Mouse (Mus musculus) cerebellum, adult (tissue): Measurements from ENCODE around the gene Myo18a.

Experiments
- ATAC-seq: cut with Nextera tagmentation; 2 replicates; pipeline ENCODE4 v1.9.2; 2017; ENCODE audit warnings: mild to moderate bottlenecking, moderate library complexity, mixed read lengths; ENCODE audit not compliant: insufficient number of reproducible peaks, low FRiP score, low TSS enrichment

Myo18a gene

DNA sequence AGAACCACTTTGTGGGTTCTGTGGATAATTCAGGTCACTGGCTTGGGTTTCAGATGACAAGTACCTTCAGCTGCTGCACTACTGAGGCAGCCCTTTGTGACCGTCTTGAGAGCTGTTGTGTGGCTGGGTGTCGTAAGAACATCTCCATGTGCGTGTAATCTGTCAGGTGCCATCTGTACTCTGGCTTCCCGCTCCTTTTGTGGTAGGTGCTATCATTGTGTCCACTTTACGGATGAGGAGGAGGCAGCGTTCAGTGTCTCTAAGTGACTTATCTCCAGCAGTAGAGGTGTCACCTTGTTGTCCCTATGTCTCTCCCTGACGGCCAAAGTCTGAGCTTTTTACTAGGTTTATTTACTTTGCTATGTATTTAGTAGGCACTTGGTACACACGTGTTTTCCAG, 7.3 kb downstream of the Myo18a start:
- ATAC-seq: no peak

DNA sequence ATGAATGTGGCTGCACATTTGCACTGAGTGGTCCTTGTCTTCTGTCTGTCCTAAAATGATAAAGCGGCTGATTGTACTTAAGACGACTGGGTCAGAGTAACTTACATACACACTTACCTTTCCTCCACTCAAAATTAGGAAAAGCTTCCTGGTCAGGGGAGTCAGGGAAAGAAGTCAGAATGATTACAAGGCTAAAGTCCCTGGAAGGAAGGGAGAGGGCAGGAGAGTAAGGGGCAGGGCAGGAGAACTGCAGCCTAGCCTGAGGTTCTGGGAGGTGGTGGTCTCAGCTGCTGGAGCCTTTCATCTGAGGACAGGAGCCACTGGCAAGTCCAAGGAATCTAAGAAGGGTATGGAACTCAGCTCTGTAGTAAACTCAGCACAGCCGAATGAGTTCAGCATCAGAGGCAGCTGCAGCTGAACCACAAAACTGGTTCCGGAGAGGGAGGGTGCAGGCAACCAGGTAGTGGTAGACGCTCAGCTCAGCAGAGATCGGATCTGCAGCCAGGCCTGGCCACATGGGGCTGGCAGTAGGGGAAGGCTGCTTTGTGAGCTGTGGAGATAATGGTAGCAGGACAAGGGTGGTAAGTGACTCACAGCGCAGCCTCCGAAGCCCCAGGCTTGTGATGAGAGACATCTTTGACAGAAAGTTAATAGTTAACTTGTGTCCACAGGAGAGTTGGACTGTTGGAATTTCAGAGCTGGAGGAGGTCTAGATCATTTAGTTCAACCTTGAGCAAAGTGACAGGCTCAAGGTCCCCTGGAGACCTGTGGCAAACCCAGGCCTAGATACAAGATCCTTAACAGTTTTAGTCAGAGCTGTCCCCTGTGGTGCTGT, 9.1 kb downstream of the Myo18a start:
- ATAC-seq: no peak

DNA sequence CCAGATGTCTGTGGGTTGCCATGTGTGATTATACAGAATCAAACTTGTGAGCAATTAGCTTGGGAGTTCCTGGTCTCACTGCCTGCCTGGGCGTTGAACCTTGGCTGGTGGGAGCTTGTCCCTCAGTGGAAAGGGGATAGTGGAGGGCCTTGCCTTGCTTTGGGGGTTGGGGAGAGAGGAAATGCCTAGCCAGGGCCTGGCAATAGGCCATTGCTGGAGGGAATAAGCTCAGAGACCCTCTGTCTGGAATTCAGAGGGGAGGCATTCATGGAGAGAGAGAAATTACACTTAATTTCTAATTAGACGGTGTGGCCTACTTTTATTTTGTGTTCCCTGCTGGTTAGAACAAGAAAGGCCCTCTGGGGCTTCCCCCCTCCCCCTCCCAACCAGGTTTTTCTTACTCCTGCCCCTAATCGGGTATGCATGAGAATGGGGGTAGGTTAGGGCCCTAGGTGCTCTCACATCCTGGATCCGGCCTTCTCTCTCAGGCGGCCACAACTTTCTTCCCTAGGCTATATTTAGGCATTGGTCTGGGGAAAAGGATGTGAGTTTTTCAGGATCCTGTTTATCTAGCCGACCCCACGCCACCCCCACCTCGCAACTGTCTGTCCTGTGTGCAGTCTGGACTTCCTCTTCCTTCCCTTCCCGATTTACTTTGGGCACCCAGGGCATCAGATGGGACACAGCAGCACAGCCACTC, 12.8 kb downstream of the Myo18a start:
- ATAC-seq: no peak

DNA sequence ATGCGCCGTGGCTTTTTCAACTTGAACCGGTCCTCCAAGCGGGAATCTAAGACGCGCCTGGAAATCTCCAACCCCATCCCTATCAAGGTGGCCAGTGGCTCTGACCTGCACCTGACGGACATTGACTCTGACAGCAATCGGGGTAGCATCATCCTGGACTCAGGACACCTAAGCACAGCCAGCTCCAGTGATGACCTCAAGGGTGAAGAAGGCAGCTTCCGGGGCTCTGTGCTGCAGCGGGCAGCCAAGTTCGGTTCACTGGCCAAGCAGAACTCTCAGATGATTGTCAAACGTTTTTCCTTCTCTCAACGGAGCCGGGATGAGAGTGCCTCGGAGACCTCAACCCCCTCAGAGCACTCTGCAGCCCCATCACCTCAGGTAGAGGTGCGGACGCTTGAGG, 14.4 kb downstream of the Myo18a start:
- no peak for ATAC-seq

DNA sequence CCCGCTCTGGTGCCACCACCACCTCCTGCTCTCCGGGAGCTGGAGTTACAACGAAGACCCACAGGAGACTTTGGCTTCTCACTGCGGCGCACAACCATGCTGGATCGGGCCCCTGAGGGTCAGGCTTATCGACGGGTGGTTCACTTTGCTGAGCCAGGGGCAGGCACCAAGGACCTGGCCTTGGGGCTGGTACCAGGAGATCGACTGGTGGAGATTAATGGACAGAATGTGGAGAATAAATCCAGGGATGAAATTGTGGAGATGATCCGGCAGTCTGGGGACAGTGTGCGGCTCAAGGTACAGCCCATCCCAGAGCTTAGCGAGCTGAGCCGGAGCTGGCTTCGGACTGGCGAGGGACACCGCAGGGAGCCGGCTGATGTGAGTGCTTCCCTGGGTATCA, 14.9 kb downstream of the Myo18a start:
- no peak for ATAC-seq

DNA sequence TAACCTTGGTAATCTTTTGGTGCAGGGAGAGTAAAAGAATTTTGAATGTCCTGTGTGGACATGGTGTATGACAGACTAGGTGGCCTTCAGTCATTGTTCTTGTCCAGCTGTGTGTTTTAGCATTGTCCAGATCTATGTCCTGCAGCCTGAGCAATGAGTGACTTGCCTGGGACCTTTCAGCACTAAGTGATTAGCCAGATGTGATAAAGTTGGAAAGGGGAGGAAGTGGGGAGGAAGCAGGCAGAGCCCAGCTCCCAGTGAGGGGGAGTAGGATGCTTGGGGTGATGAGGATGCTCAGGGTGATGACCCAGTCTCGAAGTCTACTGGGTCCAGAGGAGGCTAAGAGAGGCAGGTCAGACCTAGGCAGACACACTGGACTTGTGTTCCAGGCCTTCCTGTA, 16.2 kb downstream of the Myo18a start:
- ATAC-seq: no peak

DNA sequence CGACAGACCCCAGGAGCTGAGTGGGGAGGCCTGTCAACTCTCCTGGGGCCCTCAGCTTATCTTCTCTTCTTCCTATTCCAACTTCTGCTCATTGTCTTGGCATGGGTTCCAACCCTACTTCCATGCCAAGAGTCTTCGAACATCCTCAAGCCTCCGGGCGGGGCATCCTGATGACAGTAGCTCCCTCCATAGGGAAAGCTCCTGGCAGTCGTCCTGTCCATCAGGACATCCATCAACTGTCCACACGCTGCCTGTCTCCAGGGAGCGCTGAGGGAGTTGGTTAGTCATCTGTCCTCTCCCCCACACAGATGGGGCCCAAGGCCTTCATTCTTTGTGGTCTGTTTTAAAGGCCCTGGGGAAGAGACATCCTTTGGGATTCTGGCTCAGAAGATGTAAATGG, 18.0 kb downstream of the Myo18a start:
- ATAC-seq: no peak

DNA sequence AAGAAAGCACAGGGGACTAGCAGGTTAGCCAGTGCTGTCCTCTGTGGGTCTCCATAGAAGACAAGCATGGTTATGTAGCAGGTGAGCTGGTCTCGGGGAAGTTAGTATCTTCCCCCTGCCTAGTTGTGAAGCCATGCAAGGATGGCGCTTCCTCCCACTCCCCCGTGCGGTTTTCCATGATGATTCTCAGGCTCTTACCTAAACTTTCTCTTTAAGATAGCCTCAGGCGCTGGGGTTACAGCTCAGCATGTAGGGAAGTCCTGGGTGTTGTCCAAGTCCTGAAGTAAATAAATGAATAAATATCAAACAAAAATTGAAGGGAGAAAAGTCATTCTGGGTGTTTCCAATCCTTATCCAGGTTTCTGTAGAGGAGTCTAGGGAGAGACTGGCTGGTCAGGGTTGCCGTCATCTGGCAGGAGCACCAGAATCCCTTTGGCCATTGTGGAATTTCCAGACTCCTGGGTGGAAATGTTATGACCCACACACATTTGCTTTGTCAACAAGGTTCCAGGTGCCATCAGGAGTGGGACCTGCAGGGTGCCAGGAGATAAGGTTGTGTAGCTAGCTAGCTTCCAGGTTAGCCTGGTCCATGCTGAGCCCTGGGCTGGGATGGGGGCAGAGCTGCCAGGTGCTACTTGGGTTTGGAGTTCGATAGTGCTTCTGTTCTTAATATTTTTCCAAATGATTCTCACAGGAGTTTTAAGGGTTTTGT, 19.2 kb downstream of the Myo18a start:
- ATAC-seq: no peak

DNA sequence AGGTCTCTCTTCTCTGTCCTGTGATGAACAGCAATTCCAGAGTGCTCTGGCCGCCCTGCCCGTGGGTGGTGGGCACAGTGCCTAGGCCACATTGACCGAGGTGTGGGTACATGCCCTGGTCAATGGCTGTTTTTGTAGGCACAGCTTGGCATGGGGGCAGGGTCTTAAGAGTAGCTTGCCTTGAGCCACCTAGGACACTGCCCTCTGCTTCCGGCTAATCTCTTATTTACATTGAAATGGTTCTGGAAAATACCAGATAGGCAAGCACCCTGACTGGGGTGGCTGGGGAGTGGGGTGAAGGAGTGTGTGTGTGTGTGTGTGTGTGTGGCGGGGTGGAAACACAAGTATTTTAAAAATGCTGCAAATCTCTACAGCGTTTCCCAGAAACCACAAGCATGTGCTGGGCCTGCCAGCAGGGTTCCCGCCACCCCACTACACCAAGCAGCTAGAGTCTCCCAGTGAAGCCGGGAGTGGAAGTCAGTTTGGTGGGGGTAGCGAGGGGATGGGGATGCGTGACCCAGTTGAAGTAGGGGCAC, 20.2 kb downstream of the Myo18a start:
- no peak for ATAC-seq

DNA sequence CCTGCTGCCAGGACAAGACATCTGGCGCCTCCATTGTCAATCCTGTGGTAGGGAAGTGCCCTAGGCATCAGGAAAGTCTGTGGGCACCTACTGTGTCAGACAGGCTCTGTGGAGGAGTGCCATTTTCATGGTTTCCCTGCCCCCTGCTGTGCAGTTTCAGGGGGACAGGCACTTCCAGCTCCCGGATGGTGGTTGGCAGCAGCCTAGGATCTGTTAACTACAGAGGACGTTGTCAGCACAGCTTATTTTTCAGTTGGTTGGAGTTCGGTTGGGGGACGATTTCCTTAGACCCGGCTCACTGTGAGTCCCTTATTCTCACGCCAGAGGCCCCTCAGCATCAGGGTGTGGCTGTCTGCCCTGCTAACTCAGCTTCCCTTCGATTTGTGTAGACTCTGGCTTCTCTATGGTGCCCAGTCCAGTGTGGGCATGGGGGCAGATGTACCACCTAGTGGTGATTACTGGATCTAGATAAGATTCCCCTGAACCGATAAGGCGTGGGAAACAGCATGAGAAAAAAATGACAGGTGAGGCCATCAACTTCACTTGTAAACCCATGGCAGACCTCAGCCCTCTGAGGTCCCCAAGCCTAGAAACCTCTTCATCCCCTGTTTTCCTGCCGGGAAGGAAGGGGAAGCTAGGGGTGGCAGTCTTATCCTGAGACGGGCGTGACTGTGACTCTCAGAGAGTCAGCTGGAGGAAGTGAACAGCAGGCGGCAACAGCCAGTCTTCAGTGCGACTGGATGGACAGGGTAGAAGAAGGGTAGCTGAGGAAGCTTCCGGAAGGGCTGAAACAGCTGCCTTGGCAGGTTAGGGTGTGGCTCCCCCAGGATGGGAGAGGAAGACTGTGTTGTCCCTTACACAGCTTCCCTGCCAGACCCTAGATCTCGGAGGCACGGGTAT, 21.0 kb downstream of the Myo18a start:
- no peak for ATAC-seq

DNA sequence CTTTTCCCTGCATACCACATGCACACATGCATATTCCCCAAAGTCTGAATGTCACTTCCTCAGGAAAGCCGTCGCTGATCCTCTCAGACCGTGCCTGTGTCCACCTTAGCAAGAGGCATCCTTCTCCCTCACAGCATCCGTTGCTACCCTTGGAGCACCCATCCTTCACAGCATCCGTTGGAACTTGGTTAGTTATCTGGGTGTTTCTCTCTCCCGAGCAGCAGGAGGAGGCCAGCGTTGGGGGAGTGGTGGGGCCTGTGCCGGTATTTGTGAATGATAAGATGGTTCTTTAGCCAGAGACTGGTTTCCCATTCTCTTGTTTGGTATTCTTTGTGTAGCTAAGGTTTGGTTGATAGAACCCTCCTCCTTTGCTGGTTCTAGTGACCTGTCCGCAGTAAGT, 21.8 kb downstream of the Myo18a start:
- no peak for ATAC-seq

DNA sequence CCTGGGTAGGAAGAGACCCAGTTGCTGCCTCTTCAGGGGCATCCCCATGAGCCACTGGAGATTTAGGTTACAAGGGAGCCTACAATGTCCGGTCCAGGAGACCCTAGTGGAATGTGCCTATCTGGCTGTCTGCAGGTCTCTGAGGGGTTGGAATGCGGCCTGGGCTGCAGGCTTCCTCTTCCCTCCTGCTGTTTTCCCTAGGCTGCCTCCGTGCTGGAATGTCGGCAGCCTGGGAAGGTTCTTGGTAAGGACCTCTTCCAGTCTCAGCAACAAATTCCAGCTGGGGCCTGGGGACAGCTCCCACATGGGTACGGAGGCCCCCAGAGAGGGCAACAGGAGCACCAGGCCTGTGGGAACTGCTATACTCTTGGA, 22.3 kb downstream of the Myo18a start:
- ATAC-seq: no peak

DNA sequence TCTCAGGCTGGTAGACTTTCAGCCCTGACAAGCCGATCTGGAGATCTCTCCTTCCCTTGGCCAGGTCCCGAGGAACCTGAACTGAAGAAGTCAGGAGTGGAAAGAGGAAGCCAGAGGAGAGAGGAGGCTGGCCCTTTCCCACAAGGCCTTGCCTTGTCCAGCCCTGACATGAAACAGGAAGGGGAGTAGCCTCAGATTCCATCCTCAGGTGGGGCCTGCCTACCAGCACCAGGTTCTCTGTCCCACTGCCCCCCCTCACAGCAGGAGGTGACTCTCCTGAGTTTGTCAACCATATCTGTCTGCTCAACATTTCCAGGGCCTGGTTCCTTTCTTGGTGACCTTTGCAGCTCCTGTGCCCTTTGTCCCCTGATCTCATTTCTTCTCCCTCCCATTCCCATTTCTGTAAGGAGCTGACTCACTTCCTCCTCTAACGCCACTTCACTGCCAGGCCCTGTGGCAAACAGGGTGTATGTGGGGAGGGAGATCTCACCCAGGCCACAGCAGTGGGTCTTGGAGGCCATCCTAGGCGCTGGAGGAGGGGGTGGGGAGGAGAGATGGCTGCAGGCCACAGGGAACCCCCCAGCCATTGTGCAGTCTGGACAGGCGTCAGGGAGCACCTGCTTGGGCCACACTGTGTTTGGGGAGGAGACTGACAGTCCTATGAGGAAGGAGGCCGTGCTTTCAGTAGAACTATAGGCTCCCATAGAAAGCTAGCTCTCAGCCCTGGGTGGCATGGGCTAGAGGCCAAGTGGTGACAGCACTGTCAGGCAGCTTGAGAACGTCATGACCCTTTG, 22.9 kb downstream of the Myo18a start:
- 0 out of 2 replicates have a peak, but pooled peaks have one; percentile 14 for ATAC-seq

DNA sequence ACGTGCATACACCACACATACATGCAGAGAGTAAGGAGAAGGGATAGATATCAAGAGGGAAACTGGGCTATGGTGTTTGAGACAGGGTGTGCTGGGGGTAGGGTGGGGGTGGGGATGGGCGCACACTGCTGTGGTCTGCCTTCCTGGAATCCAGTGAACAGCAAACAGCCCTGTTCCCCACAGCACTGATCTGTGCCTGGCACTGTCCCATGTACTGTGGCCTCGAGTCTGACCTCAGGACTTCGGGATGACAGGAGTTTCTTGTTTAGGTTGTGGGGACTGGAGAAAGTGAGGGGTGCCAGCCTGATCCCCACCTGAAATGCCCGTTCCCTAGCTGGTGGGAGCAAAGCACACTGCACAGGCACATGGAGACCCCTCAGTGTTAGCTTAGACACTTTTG, 24.7 kb downstream of the Myo18a start, which contains the start of gene Gm10277:
Gene Gm10277, minus strand, starts transcription at position 41 of the 400 bp plus-strand sequence.
- no peak for ATAC-seq

DNA sequence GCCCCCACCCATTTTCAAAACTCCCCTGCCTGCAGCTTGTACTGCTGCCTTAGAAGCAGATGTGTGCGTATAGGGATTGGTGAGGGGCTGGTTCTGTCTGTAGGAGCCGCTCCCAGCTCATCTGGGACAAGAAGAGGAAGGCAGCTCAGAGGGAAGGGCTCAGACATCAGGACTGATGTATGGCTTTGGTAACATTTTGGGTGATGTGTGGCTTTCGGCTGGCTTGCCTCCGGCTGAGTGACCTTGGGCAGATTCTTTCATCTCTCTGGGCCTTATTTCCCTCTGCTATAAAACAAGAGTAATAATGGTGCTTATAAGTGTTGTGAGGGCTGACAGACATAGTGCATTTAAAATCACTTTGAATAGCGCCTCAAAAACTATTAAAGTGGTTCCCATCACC, 26.5 kb downstream of the Myo18a start:
- ATAC-seq: no peak

DNA sequence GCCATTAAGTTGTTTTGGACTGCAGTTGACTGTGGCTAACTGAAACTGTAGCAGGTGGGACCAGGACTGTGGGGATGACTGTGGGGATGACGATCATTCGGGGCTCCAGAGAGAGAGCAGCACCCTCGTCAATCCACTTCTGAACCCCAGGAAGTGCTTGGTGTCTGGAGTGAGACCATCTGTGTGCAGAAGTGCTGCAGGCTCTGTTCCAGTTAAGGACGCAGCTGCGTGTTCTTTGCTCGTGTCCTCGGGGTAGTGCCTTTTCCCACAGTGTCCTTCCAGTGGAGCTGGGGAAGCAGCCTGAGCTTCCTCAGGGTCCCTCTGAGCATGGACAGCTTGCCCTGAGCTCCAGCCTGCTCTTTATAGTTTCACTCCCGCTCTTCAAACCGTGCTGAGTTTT, 27.2 kb downstream of the Myo18a start:
- ATAC-seq: no peak

DNA sequence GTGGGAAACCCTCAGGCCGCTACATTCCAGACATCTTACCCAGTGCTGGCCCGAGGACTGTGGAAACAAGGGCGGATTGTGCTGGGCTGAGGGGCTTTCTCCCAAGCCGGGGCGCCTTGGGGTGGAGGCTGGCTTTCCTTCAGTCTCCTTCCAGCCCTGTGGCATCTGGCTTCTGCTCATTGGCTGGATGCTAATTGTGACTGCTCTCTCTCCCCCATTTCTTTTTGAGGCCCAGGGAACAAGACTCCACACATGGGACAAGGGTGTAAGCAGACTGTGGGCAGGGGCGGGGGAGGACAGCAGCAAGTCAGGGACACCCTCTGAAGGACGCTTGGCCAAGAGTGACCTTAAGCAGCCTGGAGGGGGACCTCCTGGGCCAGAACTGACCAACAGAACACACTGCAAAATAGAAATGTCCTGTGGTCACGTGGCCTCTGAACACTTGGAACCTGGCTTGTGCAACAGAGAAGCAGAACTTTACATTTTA, 28.2 kb downstream of the Myo18a start:
- ATAC-seq: no peak

DNA sequence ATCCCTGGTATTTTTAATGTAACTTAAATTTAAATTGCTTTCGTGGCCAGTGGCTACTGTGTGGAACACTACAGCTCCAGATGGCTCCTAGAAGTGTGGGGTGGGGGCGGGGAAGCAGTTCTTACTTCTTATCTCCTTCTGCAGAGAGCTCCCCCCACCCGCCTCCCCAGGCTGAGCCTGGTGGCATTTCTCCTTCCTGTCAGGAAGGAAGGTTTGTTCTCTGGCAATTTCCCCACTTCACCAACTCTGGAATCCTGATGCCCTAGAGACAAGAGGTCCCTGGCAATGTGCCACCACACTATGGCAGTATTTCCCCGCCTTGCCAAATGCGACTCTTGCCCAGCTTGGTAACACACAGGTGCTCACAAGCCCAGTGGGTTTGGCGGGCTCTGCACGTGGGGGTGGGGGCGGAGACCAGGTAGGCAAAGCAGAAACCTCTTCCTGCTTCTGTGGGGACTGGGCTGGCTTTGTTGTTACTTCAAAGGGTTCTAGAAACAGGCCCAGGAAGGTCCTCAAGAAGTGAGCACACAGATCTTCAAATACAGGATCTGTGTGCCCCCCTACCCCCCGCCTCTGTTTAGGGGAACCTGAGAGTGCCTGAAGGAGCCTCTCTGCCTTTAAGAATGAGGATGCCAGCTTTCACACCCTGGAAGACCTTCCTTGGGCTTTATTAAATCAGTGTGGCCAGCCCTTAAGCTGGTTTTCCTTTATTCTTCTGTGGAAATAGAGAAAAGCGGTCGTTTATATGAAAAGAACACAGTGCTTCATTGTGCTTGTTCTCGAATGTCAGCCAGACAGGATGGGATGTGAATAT, 28.9 kb downstream of the Myo18a start:
- no peak for ATAC-seq
